Mouse (Mus musculus): ENCODE data around the gene Cdkal1. TPM values are rescaled to one million over a fixed set of nuclear protein-coding genes. Genes with fewer than 3 reads are reported as not detected.

Gene Cdkal1
- polyA plus RNA-seq, 1 experiment from 2014 or later: 35.4 TPM

DNA sequence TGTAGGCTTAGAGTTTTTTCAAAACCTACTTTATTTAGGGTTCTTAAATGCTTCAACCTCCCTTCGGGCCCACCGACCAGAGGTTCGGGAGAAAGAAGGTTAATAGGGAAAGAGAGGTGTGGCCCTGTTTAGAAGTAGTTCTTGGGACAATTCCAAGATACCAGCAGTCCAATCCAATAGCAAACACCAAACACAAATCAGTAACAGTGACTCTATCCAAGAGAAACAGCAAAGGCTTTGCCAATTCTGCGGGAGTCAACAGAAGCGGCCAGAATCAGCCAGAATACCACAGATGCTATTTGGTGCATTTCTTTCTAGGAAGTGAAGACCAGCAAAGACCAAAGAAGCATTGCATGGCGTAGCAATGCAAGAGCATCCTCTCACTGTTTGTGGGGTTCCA is 646.7 kb downstream of the Cdkal1 start:
- no peaks in the 10 kb centered on the region for H3K27me3 ChIP-seq (ENCODE audit: insufficient read depth, low read length)
- WGBS: 85% methylated on average over 6 of the region's 6 CpGs
- no peak overlapping the region for H3K4me3 ChIP-seq (ENCODE audit: low read depth, low read length)

DNA sequence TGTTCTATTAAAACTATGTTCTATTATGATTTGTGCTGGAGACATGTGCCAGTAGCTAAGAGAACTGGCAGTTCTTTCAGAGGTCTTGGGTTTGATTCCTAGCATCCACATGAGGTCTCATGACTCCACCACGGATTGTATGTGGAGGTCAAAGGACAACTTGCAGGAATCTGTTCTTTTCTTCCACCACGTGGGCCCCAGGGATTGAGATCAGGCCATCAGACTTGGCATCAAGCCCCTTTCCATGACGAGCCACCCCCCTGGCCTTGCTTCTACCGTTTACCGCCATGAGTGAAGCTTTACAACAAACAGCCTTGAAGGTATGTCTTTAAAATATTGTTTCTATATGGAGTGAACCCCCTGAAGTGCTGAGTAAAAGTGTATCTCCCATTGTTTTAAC is 651.6 kb downstream of the Cdkal1 start:
- H3K4me3 ChIP-seq (ENCODE audit: low read depth, low read length): no peak overlapping the region
- H3K4me1 ChIP-seq (ENCODE audit: insufficient read depth): no peaks in the 10 kb centered on the region
- no peak overlapping the region for H3K9ac ChIP-seq
- H3K4me2 ChIP-seq: no peak overlapping the region
- no peaks in the 10 kb centered on the region for H3K27me3 ChIP-seq (ENCODE audit: insufficient read depth, low read length)
- TF ChIP-seq CTCF (IDR thresholded peaks at IDR 0.05; ENCODE audit: low read depth): no peak
- H3K9me3 ChIP-seq (ENCODE audit: low read depth, low read length): no peaks in the 10 kb centered on the region
- 78% methylated on average over 5 of the region's 5 CpGs for WGBS
- DNase-seq (no peak), ATAC-seq (ENCODE audit: insufficient read depth) (no peak)
- no peak overlapping the region for H3K27ac ChIP-seq (ENCODE audit: low read depth)
- H3K36me3 ChIP-seq (ENCODE audit: insufficient read depth): no peaks in the 10 kb centered on the region

More for the DNA sequence above, 646.7 kb downstream of the Cdkal1 start:
- H3K36me3 ChIP-seq (ENCODE audit: insufficient read depth): no peaks in the 10 kb centered on the region
- H3K9me3 ChIP-seq (ENCODE audit: low read depth, low read length): no peaks in the 10 kb centered on the region
- TF ChIP-seq CTCF (IDR thresholded peaks at IDR 0.05; ENCODE audit: low read depth): no peak
- H3K4me2 ChIP-seq: no peak overlapping the region
- no peak overlapping the region for H3K9ac ChIP-seq
- peaks cover 6% of the 10 kb centered on the region; the same call in 1 of the 2 replicates for H3K4me1 ChIP-seq (ENCODE audit: insufficient read depth)
- ATAC-seq (ENCODE audit: insufficient read depth): no peak
- no peak overlapping the region for H3K27ac ChIP-seq (ENCODE audit: low read depth)
- no peak for DNase-seq

DNA sequence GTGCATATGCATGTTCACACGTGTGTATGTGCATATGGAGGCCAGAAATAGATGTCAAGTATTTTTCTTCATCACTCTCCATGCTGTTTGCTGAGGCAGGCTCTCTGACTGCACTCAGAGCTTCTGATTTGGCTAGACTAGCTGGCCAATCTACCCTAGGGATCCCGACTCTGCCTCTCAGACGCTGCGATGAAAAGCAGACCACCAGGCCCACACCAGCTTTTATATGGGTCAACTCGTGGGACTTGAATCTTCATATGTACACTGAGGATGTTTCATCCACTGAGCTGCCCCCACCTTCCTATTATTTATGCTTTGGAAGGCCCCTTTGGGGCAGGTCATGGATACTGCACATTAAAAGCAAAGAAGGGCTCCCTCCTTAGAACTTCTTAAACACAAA is 652.0 kb downstream of the Cdkal1 start:
- no peak for TF ChIP-seq CTCF (IDR thresholded peaks at IDR 0.05; ENCODE audit: low read depth)
- no peak overlapping the region for H3K4me3 ChIP-seq (ENCODE audit: low read depth, low read length)
- H3K9ac ChIP-seq: no peak overlapping the region
- no peaks in the 10 kb centered on the region for H3K27me3 ChIP-seq (ENCODE audit: insufficient read depth, low read length)
- WGBS: 82% methylated on average over 5 of the region's 5 CpGs
- no peak overlapping the region for H3K4me2 ChIP-seq
- no peak for ATAC-seq (ENCODE audit: insufficient read depth)
- H3K36me3 ChIP-seq (ENCODE audit: insufficient read depth): no peaks in the 10 kb centered on the region
- no peak overlapping the region for H3K27ac ChIP-seq (ENCODE audit: low read depth)
- H3K4me1 ChIP-seq (ENCODE audit: insufficient read depth): no peaks in the 10 kb centered on the region
- H3K9me3 ChIP-seq (ENCODE audit: low read depth, low read length): no peaks in the 10 kb centered on the region
- no peak for DNase-seq

DNA sequence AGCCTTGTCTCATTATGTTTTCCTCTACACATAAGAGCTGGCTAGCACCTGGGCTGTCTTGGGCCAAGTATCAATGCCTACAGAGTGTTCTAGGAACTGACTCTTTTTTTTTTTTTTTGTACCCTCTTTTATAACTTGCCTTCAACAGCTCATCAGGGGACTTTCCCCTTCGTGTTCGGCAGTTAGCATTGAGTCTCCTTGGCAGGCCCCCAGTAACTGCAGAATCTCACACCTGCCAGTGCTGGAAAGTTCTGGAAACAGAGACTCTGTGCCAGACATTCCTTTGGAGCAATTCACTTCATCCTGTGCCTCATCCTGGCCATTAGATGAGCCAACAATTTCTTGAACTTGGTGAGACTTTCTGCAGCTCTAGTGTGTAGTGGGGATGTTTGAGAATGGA is 652.9 kb downstream of the Cdkal1 start:
- no peaks in the 10 kb centered on the region for H3K27me3 ChIP-seq (ENCODE audit: insufficient read depth, low read length)
- no peaks in the 10 kb centered on the region for H3K9me3 ChIP-seq (ENCODE audit: low read depth, low read length)
- H3K9ac ChIP-seq: no peak overlapping the region
- 28% methylated on average over 2 of the region's 2 CpGs for WGBS
- H3K4me2 ChIP-seq: no peak overlapping the region
- ATAC-seq (ENCODE audit: insufficient read depth): peak; percentile 75
- H3K4me1 ChIP-seq (ENCODE audit: insufficient read depth): no peaks in the 10 kb centered on the region
- peak; percentile 78 for DNase-seq
- no peaks in the 10 kb centered on the region for H3K36me3 ChIP-seq (ENCODE audit: insufficient read depth)
- TF ChIP-seq CTCF (IDR thresholded peaks at IDR 0.05; ENCODE audit: low read depth): no peak
- no peak overlapping the region for H3K4me3 ChIP-seq (ENCODE audit: low read depth, low read length)
- H3K27ac ChIP-seq (ENCODE audit: low read depth): no peak overlapping the region

DNA sequence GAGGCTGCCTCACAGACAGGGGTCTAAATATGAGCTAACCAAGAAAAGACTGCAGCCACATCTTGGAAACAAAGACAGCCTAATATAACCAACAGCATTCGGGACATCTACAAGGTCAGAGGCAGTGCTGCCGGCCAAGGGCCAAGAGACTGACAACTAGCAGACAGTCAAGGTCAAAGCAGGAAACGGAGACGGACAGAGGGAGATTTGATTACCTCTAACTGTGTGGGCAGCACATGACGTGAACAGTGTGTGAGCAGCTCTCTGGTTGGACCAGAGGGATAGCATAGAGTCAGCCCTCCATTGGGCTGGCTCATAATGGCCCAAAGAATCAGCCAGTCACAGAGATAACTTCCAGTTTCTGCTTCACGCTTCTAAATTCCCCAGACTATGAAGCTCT is 655.8 kb downstream of the Cdkal1 start:
- ATAC-seq (ENCODE audit: insufficient read depth) (peak; percentile 73; the same call in 1 of the 2 replicates), DNase-seq (peak; percentile 44)
- Histone ChIP-seq H3K27me3 (ENCODE audit: insufficient read depth, low read length) (no peaks in the 10 kb centered on the region), H3K9ac (no peak overlapping the region), H3K4me1 (ENCODE audit: insufficient read depth) (no peaks in the 10 kb centered on the region), H3K27ac (ENCODE audit: low read depth) (peak overlapping the region; percentile 66; the same call in 1 of the 2 replicates), H3K4me3 (ENCODE audit: low read depth, low read length) (no peak overlapping the region), H3K4me2 (no peak overlapping the region), H3K36me3 (ENCODE audit: insufficient read depth) (no peaks in the 10 kb centered on the region), H3K9me3 (ENCODE audit: low read depth, low read length) (no peaks in the 10 kb centered on the region)
- WGBS: 26% methylated on average over 6 of the region's 6 CpGs
- no peak for TF ChIP-seq CTCF (IDR thresholded peaks at IDR 0.05; ENCODE audit: low read depth)

DNA sequence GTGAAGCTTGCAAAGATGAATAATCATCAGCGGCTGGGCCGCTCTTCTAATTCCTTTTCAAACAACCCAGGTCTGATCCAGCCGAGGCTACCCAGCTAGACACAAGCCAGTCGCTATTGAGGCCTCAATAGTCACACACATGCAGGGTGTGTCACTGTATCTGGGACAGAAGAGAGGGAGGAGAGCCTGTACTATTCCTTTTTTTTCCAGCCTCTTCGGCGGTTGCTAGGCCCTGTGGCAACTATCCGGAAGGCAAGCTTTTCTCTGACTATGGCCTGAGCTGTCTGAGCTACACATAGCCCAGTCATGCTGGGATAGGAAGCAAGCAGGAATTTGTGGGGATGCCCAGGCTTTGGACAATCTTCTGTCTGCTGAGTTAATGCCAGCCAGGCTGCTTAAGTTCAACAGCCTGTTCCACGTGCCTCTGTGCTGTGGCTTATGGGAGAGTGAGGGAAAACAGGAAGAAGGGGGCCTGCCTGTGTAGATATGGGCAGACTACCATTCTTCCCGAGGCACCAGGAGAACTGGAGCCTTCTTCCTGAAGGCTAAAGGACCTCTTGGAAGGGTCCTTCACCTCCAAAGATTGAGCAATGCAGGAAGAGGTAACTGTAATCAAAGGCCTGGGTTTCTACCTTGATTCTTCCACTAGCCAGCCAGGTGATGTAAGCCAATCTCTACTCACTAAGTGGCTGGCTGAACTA is 658.5 kb downstream of the Cdkal1 start:
- Histone ChIP-seq H3K9me3 (ENCODE audit: low read depth, low read length) (no peaks in the 10 kb centered on the region), H3K27ac (ENCODE audit: low read depth) (no peak overlapping the region), H3K27me3 (ENCODE audit: insufficient read depth, low read length) (no peaks in the 10 kb centered on the region), H3K4me1 (ENCODE audit: insufficient read depth) (no peaks in the 10 kb centered on the region), H3K4me2 (no peak overlapping the region), H3K4me3 (ENCODE audit: low read depth, low read length) (no peak overlapping the region), H3K36me3 (ENCODE audit: insufficient read depth) (no peaks in the 10 kb centered on the region), H3K9ac (no peak overlapping the region)
- TF ChIP-seq CTCF (IDR thresholded peaks at IDR 0.05; ENCODE audit: low read depth): no peak
- ATAC-seq (ENCODE audit: insufficient read depth) (no peak), DNase-seq (no peak)
- 50% methylated on average over 9 of the region's 9 CpGs for WGBS

DNA sequence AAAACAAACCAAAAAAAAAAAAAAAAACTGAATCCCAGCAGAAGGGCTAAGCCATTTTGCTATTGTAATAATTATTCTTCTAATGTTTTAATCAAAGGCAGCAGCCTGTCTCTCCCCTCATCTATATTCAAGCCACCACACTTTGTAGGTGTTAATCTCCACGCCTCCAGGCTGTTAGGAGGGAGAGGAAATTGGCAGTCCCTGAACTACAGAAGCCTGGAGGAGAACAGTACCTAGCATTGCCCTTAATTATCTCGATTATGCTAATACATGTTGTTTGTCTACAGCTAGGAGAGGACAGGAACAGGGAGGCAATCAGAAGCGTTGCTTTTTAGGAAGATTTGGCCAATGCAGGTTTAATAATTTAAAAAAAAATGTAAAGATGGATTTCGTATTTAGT is 659.8 kb downstream of the Cdkal1 start:
- H3K4me2 ChIP-seq: no peak overlapping the region
- H3K27me3 ChIP-seq (ENCODE audit: insufficient read depth, low read length): no peaks in the 10 kb centered on the region
- no peak overlapping the region for H3K27ac ChIP-seq (ENCODE audit: low read depth)
- H3K9me3 ChIP-seq (ENCODE audit: low read depth, low read length): no peaks in the 10 kb centered on the region
- no peaks in the 10 kb centered on the region for H3K36me3 ChIP-seq (ENCODE audit: insufficient read depth)
- no peak overlapping the region for H3K9ac ChIP-seq
- 60% methylated on average over 4 of the region's 4 CpGs for WGBS
- H3K4me3 ChIP-seq (ENCODE audit: low read depth, low read length): no peak overlapping the region
- TF ChIP-seq CTCF (IDR thresholded peaks at IDR 0.05; ENCODE audit: low read depth): no peak
- no peaks in the 10 kb centered on the region for H3K4me1 ChIP-seq (ENCODE audit: insufficient read depth)
- ATAC-seq (ENCODE audit: insufficient read depth): no peak
- no peak for DNase-seq

Data from lung, embryonic 14.5 days (tissue).